In the genomic region with DNA sequence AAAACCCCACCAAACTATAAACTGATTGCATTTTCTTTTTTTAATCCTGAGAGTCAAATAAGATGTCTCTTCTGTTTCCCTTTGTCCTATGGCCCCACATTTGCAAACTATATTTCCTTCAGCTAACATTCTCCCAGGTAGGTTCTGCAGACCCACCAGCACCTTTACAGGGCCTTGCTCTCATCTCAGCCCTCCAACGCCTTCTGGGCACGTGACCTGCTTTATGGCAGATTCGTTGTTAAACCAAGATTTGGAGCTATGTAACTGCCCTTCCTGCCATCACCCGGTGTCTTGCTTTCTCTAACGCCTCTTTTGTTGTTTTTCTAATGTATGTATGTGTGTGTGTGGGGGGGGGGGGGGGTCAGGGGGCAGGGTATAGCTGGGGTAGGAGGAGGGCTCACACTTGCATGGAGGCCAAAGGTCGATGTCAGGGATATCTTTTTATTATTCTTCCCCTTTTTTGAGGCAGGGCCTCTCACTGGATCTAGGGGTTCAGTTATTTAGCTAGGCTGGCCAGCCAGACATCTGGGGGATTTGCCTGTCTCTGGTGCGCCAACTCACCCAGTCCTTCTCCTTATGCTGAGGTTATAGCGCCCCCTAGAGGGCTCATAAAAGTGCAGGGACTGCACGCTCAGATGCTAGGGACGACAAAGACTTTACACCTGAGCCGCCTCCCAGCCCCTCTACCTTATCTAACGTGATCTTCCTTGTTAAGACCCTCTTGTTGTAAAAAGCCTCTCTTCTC, we compare ENCODE assay signal across 8 mouse cellular contexts. TPM values are rescaled to one million over a fixed set of nuclear protein-coding genes. Genes with fewer than 3 reads are reported as not detected.
DNase-seq lines count a peak whose midpoint lies in the region; ATAC-seq and TF ChIP-seq lines count a peak whose summit lies in the region.

No protein-coding gene starts in this region.

- 0 out of 2 replicates have a peak overlapping the region, but pooled peaks have one; percentile 14 for H3K4me3 ChIP-seq in kidney, embryonic 16.5 days (ENCODE audit: low read length)
- H3K4me3 ChIP-seq in lung, embryonic 14.5 days (ENCODE audit: low read depth, low read length), result no peak overlapping the region

- peak overlapping the region; percentile 41 for H3K4me2 ChIP-seq in kidney, embryonic 16.5 days (replicated peaks; ENCODE audit: low read depth, low read length)
- H3K4me2 ChIP-seq in lung, embryonic 14.5 days, result peak overlapping the region; percentile 46

- H3K9me3 ChIP-seq in kidney, embryonic 16.5 days (ENCODE audit: low read length), result no peaks in the 10 kb centered on the region
- no peaks in the 10 kb centered on the region for H3K9me3 ChIP-seq in lung, embryonic 14.5 days (ENCODE audit: low read depth, low read length)

- TF ChIP-seq CTCF in lung, embryonic 14.5 days (IDR thresholded peaks at IDR 0.05; ENCODE audit: low read depth), result peak; percentile 60

- peaks cover 11% of the 10 kb centered on the region for H3K4me1 ChIP-seq in kidney, embryonic 16.5 days (ENCODE audit: insufficient read depth, low read length)
- peaks cover 11% of the 10 kb centered on the region for H3K4me1 ChIP-seq in lung, embryonic 14.5 days (ENCODE audit: insufficient read depth)

- H3K27ac ChIP-seq in kidney, embryonic 16.5 days (ENCODE audit: low read length), result no peak overlapping the region
- no peak overlapping the region for H3K27ac ChIP-seq in lung, embryonic 14.5 days (ENCODE audit: low read depth)

- H3K9ac ChIP-seq in kidney, embryonic 16.5 days (replicated peaks; ENCODE audit: low read length), result no peak overlapping the region
- no peak overlapping the region for H3K9ac ChIP-seq in lung, embryonic 14.5 days

- DNase-seq in adrenal gland, postnatal 10 days, result peak; percentile 58
- DNase-seq in adrenal gland, postnatal 4 days (ENCODE audit: low spot score in 2 of 2), result no peak
- DNase-seq in ZHBTc4 (ENCODE audit: low read depth, low spot score), result peak; percentile 91
- DNase-seq in forelimb bud, embryonic 11.5 days (ENCODE audit: low read depth, low spot score), result peak; percentile 68
- DNase-seq in lung, embryonic 14.5 days, result peak; percentile 78
- DNase-seq in thymus, postnatal 36 days, result peak; percentile 80 to 83

- H3K36me3 ChIP-seq in kidney, embryonic 16.5 days (ENCODE audit: insufficient read depth, low read length), result no peaks in the 10 kb centered on the region
- H3K36me3 ChIP-seq in lung, embryonic 14.5 days (ENCODE audit: insufficient read depth), result no peaks in the 10 kb centered on the region

- 61% methylated on average over 12 of the region's 12 CpGs for WGBS in kidney, embryonic 16.5 days
- 48% methylated on average over 12 of the region's 12 CpGs for WGBS in lung, embryonic 14.5 days

- no peak for ATAC-seq in kidney, embryonic 16.5 days (ENCODE audit: low FRiP score, low TSS enrichment)
- ATAC-seq in lung, embryonic 14.5 days (ENCODE audit: insufficient read depth), result peak; percentile 36; the same call in 1 of the 2 replicates
- peak; percentile 70 for ATAC-seq in neutrophil, adult 5-6 weeks (ENCODE audit: extremely low read depth, insufficient number of reproducible peaks, low FRiP score, poor library complexity, severe bottlenecking)

- H3K27me3 ChIP-seq in kidney, embryonic 16.5 days (ENCODE audit: insufficient read depth, low read length), result no peaks in the 10 kb centered on the region
- no peaks in the 10 kb centered on the region for H3K27me3 ChIP-seq in lung, embryonic 14.5 days (ENCODE audit: insufficient read depth, low read length)

RNA-seq across cellular contexts. Expression of gene Cd180, which starts 28.3 kb away (rescaled TPM):
- 1 to 10 TPM; 3.0 to 3.1 TPM for total RNA-seq in adrenal gland, postnatal 10 days (2021)
- 1 to 10 TPM; 1.8 to 1.9 TPM for total RNA-seq in adrenal gland, postnatal 4 days (2021)
- polyA plus RNA-seq in kidney, embryonic 16.5 days (2015; fragmentation: Nextera tagmentation; extraction: Ambion mirVana), result 0.24 and 0.29 TPM in 2 replicates
- 0.64 and 0.84 TPM in 2 replicates for polyA plus RNA-seq in lung, embryonic 14.5 days (2014; fragmentation: Nextera tagmentation; extraction: Ambion mirVana)
- 65.2 and 80.5 TPM in 2 replicates for total RNA-seq in neutrophil, adult 5-6 weeks (2017)

Comparison
In these comparisons a context has a peak if more than half of its experiments do, and no peak if none do; other contexts are left out.
1. DNase-seq: peak in adrenal gland, postnatal 10 days (single experiment), ZHBTc4 (single experiment), forelimb bud, embryonic 11.5 days (single experiment), lung, embryonic 14.5 days (single experiment) and thymus, postnatal 36 days (2 of 2); none in adrenal gland, postnatal 4 days (0 of 2).
2. RNA of gene Cd180, which starts 28.3 kb away (total RNA-seq): 65.2 to 80.5 TPM in neutrophil, adult 5-6 weeks; 3.0 to 3.1 TPM in adrenal gland, postnatal 10 days and 1.8 to 1.9 TPM in adrenal gland, postnatal 4 days; every median in the first group is over 10 times any median in the second.